Mouse (Mus musculus): ENCODE data around the gene Nr1i2. TPM values are rescaled to one million over a fixed set of nuclear protein-coding genes. Genes with fewer than 3 reads are reported as not detected.

The Nr1i2 gene
- total and polyA plus RNA-seq, 3 experiments = not detected

DNA sequence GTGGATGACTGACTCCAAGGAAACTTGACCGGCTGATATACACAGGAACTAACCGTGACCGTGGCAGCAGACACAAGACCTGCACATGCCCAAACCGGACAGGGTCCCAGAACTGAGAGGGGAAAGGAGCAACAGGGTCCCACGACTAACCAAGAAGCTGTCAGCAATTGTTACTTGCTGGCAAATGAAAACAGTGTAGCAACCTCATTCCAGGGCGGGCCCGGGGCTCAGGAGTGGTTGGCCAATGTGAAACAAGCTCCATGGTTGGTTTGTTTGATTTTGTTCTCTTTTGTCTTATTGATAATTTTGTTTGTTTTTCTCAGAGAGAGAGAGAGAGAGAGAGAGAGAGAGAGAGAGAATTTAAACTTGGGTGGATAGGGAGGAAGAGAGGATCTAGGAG lies 13.7 kb downstream of the Nr1i2 start:
- Histone ChIP-seq H3K79me2 (ENCODE audit: control insufficient read depth, insufficient read depth, low read length, poor library complexity) (no peaks in the 10 kb centered on the region), H3K9ac (ENCODE audit: control insufficient read depth, low read depth, low read length, poor library complexity, severe bottlenecking) (no peak overlapping the region), H3K27me3 (ENCODE audit: control insufficient read depth in 1 of 2, insufficient read depth in 2 of 2, low read length in 2 of 2) (peaks cover 3 to 7% of the 10 kb centered on the region in 2 experiments), H3K4me3 (ENCODE audit: control insufficient read depth in 1 of 2, insufficient read depth in 1 of 2, low read depth in 2 of 2, low read length in 2 of 2) (no peak overlapping the region), H3K36me3 (ENCODE audit: control insufficient read depth in 1 of 2, insufficient read depth in 2 of 2, low read length in 2 of 2) (no peaks in the 10 kb centered on the region), H3K9me3 (replicated peaks; ENCODE audit: insufficient read depth, low read length) (no peaks in the 10 kb centered on the region), H3K27ac (ENCODE audit: control insufficient read depth, low read depth, low read length) (no peak overlapping the region), H3K4me1 (ENCODE audit: control insufficient read depth in 1 of 2, insufficient read depth in 2 of 2, low read length in 2 of 2) (no peaks in the 10 kb centered on the region)
- TF ChIP-seq SIN3A (IDR thresholded peaks at IDR 0.05; ENCODE audit: low read length) (no peak), EP300 (IDR thresholded peaks at IDR 0.05; ENCODE audit: low read depth in 1 of 2, low read length in 2 of 2) (no peak), KAT2A (conservative IDR thresholded peaks at IDR 0.05; ENCODE audit: low read depth, low read length) (no peak), ZMIZ1 (IDR thresholded peaks at IDR 0.05; ENCODE audit: low read depth, low read length) (no peak), TAL1 (IDR thresholded peaks at IDR 0.05; ENCODE audit: low read length) (no peak), ZKSCAN1 (IDR thresholded peaks at IDR 0.05; ENCODE audit: low read depth, low read length) (no peak), TBP (IDR thresholded peaks at IDR 0.05; ENCODE audit: low read depth, low read length) (no peak), MAX (IDR thresholded peaks at IDR 0.05; ENCODE audit: low read length) (no peak), JUND (IDR thresholded peaks at IDR 0.05; ENCODE audit: low read depth, low read length) (no peak), USF1 (IDR thresholded peaks at IDR 0.05; ENCODE audit: low read depth, low read length) (no peak), CTCF (IDR thresholded peaks at IDR 0.05 in 2 of 3, conservative IDR thresholded peaks at IDR 0.05 in 1 of 3; ENCODE audit: control insufficient read depth in 1 of 3, insufficient read depth in 1 of 3, low read depth in 2 of 3, low read length in 3 of 3, poor library complexity in 1 of 3, severe bottlenecking in 1 of 3) (no peak), NRF1 (IDR thresholded peaks at IDR 0.05; ENCODE audit: insufficient read depth, low read depth, low read length, poor library complexity, severe bottlenecking) (no peak)
- DNase-seq (ENCODE audit: low read depth, low spot score) = no peak

DNA sequence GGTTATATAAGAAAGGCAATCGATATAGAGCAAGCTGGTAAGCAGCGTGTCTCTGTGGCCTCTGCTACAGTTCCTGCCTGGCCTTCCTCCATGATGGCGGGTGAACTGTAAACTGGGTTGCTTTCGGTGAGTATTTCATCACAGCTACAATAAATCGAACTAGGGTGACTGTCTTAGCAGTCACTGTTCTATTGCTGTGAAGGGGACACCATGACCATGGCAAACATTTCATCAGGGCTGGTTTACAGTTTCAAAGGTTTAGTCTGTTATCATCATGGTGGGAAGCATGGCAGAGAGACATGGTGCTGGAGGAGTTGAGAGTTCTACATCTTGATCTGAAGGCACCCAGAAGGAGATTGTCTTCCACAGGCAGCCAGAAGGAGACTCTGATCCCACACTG lies 14.8 kb downstream of the Nr1i2 start:
- Histone ChIP-seq H3K9me3 (replicated peaks; ENCODE audit: insufficient read depth, low read length) (no peaks in the 10 kb centered on the region), H3K4me1 (ENCODE audit: control insufficient read depth in 1 of 2, insufficient read depth in 2 of 2, low read length in 2 of 2) (no peaks in the 10 kb centered on the region), H3K4me3 (ENCODE audit: control insufficient read depth in 1 of 2, insufficient read depth in 1 of 2, low read depth in 2 of 2, low read length in 2 of 2) (no peak overlapping the region), H3K27ac (ENCODE audit: control insufficient read depth, low read depth, low read length) (no peak overlapping the region), H3K27me3 (ENCODE audit: control insufficient read depth in 1 of 2, insufficient read depth in 2 of 2, low read length in 2 of 2) (peaks cover 3 to 7% of the 10 kb centered on the region in 2 experiments), H3K36me3 (ENCODE audit: control insufficient read depth in 1 of 2, insufficient read depth in 2 of 2, low read length in 2 of 2) (no peaks in the 10 kb centered on the region), H3K79me2 (ENCODE audit: control insufficient read depth, insufficient read depth, low read length, poor library complexity) (no peaks in the 10 kb centered on the region), H3K9ac (ENCODE audit: control insufficient read depth, low read depth, low read length, poor library complexity, severe bottlenecking) (no peak overlapping the region)
- TF ChIP-seq SIN3A (IDR thresholded peaks at IDR 0.05; ENCODE audit: low read length) = no peak
- no peak for TF ChIP-seq NRF1 (IDR thresholded peaks at IDR 0.05; ENCODE audit: insufficient read depth, low read depth, low read length, poor library complexity, severe bottlenecking)
- TF ChIP-seq MXI1 (IDR thresholded peaks at IDR 0.05; ENCODE audit: low read depth, low read length) = no peak
- no peak for TF ChIP-seq RAD21 (IDR thresholded peaks at IDR 0.05; ENCODE audit: low read depth, low read length)
- no peak for TF ChIP-seq POLR2AphosphoS5 (IDR thresholded peaks at IDR 0.05; ENCODE audit: borderline replicate concordance, low read depth, low read length)
- TF ChIP-seq BHLHE40 (IDR thresholded peaks at IDR 0.05; ENCODE audit: borderline replicate concordance, low read depth, low read length) = no peak
- TF ChIP-seq GATA1 (IDR thresholded peaks at IDR 0.05; ENCODE audit: low read depth, low read length) = no peak
- TF ChIP-seq TAL1 (IDR thresholded peaks at IDR 0.05; ENCODE audit: low read length) = no peak
- TF ChIP-seq ZKSCAN1 (IDR thresholded peaks at IDR 0.05; ENCODE audit: low read depth, low read length) = no peak
- TF ChIP-seq MEF2A (IDR thresholded peaks at IDR 0.05; ENCODE audit: extremely low read depth, insufficient replicate concordance, low read depth, low read length, poor library complexity, severe bottlenecking) = no peak
- TF ChIP-seq USF1 (IDR thresholded peaks at IDR 0.05; ENCODE audit: low read depth, low read length) = no peak
- TF ChIP-seq MYB (IDR thresholded peaks at IDR 0.05; ENCODE audit: low read depth, low read length) = no peak
- TF ChIP-seq MYC (IDR thresholded peaks at IDR 0.05; ENCODE audit: low read depth, low read length) = no peak
- TF ChIP-seq ETS1 (IDR thresholded peaks at IDR 0.05; ENCODE audit: low read depth, low read length) = no peak
- TF ChIP-seq CHD1 (IDR thresholded peaks at IDR 0.05; ENCODE audit: low read depth, low read length) = no peak
- DNase-seq (ENCODE audit: low read depth, low spot score) = no peak

All from MEL (cell line).